Comparison of ENCODE assay signal across 10 mouse cellular contexts in the genomic region with DNA sequence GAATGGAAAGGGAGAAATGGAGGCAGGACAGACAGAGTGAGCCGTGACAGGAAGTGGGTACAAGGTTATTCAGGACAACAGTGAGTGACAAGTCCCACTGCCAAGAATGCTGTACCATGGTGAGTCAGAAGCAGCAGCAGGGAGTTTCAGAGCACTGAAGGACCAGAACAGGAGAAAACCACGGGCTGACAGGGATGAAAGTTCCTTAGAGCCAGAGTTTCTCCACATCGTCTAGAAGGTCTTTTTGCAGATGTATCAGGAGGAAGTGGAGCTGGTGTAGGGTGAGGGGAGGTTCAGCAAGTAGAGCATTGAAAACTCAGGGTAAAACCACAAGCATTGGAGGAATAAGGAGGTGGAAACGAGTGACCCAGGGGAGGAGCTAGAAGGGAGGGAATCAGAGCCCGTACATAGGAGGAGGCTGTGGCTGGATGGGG. TPM values are rescaled to one million over a fixed set of nuclear protein-coding genes. Genes with fewer than 3 reads are reported as not detected.
DNase-seq lines count a peak whose midpoint lies in the region; ATAC-seq and TF ChIP-seq lines count a peak whose summit lies in the region.
"Had no signal": no experiment of that assay in that cellular context is flagged by ENCODE, and none has a peak within 500 bp of the region (broad histone marks: within the 10 kb centered on the region; RNA-seq: fewer than 3 reads in every experiment).

No protein-coding gene starts in this region.

- no peaks in the 10 kb centered on the region for H3K79me3 ChIP-seq in C2C12 (ENCODE audit: low read depth)

- H3ac ChIP-seq in C2C12 (ENCODE audit: control insufficient read depth, insufficient read length, low read depth): peak overlapping the region; percentile 6

- no peak overlapping the region for H3K4me2 ChIP-seq in lung, postnatal 0 days (replicated peaks; ENCODE audit: low read depth, low read length)
- no peak overlapping the region for H3K4me2 ChIP-seq in hindbrain, embryonic 14.5 days (replicated peaks)
- H3K4me2 ChIP-seq: limb, embryonic 12.5 days had no signal

- H3K27ac ChIP-seq in gastrocnemius, adult 2 months: peak overlapping the region; percentile 73
- H3K27ac ChIP-seq in lung, postnatal 0 days (ENCODE audit: low read length): peak overlapping the region; percentile 60; the same call in 1 of the 2 replicates
- H3K27ac ChIP-seq in hindbrain, embryonic 14.5 days: no peak overlapping the region
- H3K27ac ChIP-seq: limb, embryonic 12.5 days had no signal

- intact Hi-C loops in gastrocnemius, adult 2 months (cut with DNase I): no loop called here
- intact Hi-C loops in gastrocnemius, postnatal 14 days (cut with DNase I; ENCODE audit: low total_unique reads): no loop called here
- intact Hi-C loops in left cerebral cortex, postnatal 25 days (cut with DNase I): no loop called here
- intact Hi-C loops in left cerebral cortex, postnatal 36 days (cut with DNase I): no loop called here

- no peaks in the 10 kb centered on the region for H3K79me2 ChIP-seq in C2C12 (ENCODE audit: control insufficient read depth, insufficient read depth)

- no peaks in the 10 kb centered on the region for H3K4me1 ChIP-seq in lung, postnatal 0 days (ENCODE audit: insufficient read depth, low read depth, low read length)
- H3K4me1 ChIP-seq in hindbrain, embryonic 14.5 days (replicated peaks; ENCODE audit: control insufficient read depth, insufficient read depth, low read length): no peaks in the 10 kb centered on the region
- H3K4me1 ChIP-seq: limb, embryonic 12.5 days had no signal

- ATAC-seq in granulocyte monocyte progenitor cell, adult 5-6 weeks (replicated peaks; ENCODE audit: poor library complexity, severe bottlenecking): peak; percentile 85
- peak; percentile 86 for ATAC-seq in lung, postnatal 0 days
- ATAC-seq in hindbrain, embryonic 14.5 days (ENCODE audit: low FRiP score): no peak

- H3K9ac ChIP-seq in lung, postnatal 0 days (replicated peaks; ENCODE audit: low read depth): no peak overlapping the region
- no peak overlapping the region for H3K9ac ChIP-seq in hindbrain, embryonic 14.5 days
- H3K9ac ChIP-seq: limb, embryonic 12.5 days had no signal

- no peak for TF ChIP-seq CTCF in gastrocnemius, adult 2 months (IDR thresholded peaks at IDR 0.05)
- no peak for TF ChIP-seq CTCF in C2C12 (IDR thresholded peaks at IDR 0.05; ENCODE audit: control insufficient read depth, insufficient read depth, insufficient read length)
- TF ChIP-seq CTCF in lung, postnatal 0 days (IDR thresholded peaks at IDR 0.05): no peak

- peak; percentile 28 for DNase-seq in gastrocnemius, adult 2 months
- DNase-seq in gastrocnemius, postnatal 14 days: no peak
- peak; percentile 76 for DNase-seq in lung, postnatal 0 days (ENCODE audit: low spot score)
- no peak for DNase-seq in left cerebral cortex, postnatal 25 days (ENCODE audit: low spot score in 2 of 2)
- no peak for DNase-seq in hindbrain, embryonic 14.5 days (ENCODE audit: low spot score)
- no peak for DNase-seq in left cerebral cortex, postnatal 36 days (ENCODE audit: low spot score in 2 of 2)
- DNase-seq: gastrocnemius, postnatal 25 days had no signal

- no peaks in the 10 kb centered on the region for H3K27me3 ChIP-seq in C2C12 (ENCODE audit: control insufficient read depth, insufficient read depth, insufficient read length)
- H3K27me3 ChIP-seq in lung, postnatal 0 days (replicated peaks; ENCODE audit: insufficient read depth, low read length): no peaks in the 10 kb centered on the region
- no peaks in the 10 kb centered on the region for H3K27me3 ChIP-seq in hindbrain, embryonic 14.5 days (ENCODE audit: control insufficient read depth, insufficient read depth, low read length)
- H3K27me3 ChIP-seq: limb, embryonic 12.5 days had no signal

- peak overlapping the region; percentile 19; the same call in 1 of the 2 replicates for H3K4me3 ChIP-seq in gastrocnemius, adult 2 months
- H3K4me3 ChIP-seq in C2C12 (ENCODE audit: insufficient read depth, poor library complexity, severe bottlenecking): no peak overlapping the region
- no peak overlapping the region for H3K4me3 ChIP-seq in lung, postnatal 0 days (ENCODE audit: low read depth, low read length)
- no peak overlapping the region for H3K4me3 ChIP-seq in hindbrain, embryonic 14.5 days (replicated peaks; ENCODE audit: low read length)
- H3K4me3 ChIP-seq: limb, embryonic 12.5 days had no signal

- H3K9me3 ChIP-seq in lung, postnatal 0 days (ENCODE audit: low read length): no peaks in the 10 kb centered on the region
- no peaks in the 10 kb centered on the region for H3K9me3 ChIP-seq in hindbrain, embryonic 14.5 days (ENCODE audit: control insufficient read depth, low read length)
- H3K9me3 ChIP-seq: limb, embryonic 12.5 days had no signal

- WGBS in lung, postnatal 0 days: 12% methylated on average over 5 of the region's 5 CpGs
- WGBS in hindbrain, embryonic 14.5 days: 40% methylated on average over 5 of the region's 5 CpGs

- H3K36me3 ChIP-seq in C2C12 (ENCODE audit: control insufficient read depth, insufficient read depth): no peaks in the 10 kb centered on the region
- H3K36me3 ChIP-seq in lung, postnatal 0 days (ENCODE audit: insufficient read depth, low read length): no peaks in the 10 kb centered on the region
- no peaks in the 10 kb centered on the region for H3K36me3 ChIP-seq in hindbrain, embryonic 14.5 days (replicated peaks; ENCODE audit: control insufficient read depth, insufficient read depth)
- H3K36me3 ChIP-seq: limb, embryonic 12.5 days had no signal

- TF ChIP-seq EP300 in lung, postnatal 0 days (IDR thresholded peaks at IDR 0.05): 0 out of 2 replicates have a peak, but pooled peaks have one; percentile 16

TF ChIP-seq in C2C12, 6 proteins besides CTCF, POLR2A, EP300 and RAD21:
- TF ChIP-seq FOSL1 (IDR thresholded peaks at IDR 0.05; ENCODE audit: insufficient read depth, low read length, poor library complexity, severe bottlenecking) (no peak), USF1 (IDR thresholded peaks at IDR 0.05; ENCODE audit: low read depth) (no peak), MYOD1 (IDR thresholded peaks at IDR 0.05; ENCODE audit: control insufficient read depth, insufficient read length, low read depth) (no peak), MYOG (IDR thresholded peaks at IDR 0.05; ENCODE audit: control insufficient read depth, extremely low read depth, insufficient read length) (no peak), MAX (IDR thresholded peaks at IDR 0.05) (no peak), CEBPB (IDR thresholded peaks at IDR 0.05; ENCODE audit: low read depth) (no peak)

RNA-seq across cellular contexts. Expression of a gene that starts 6.6 kb away (rescaled TPM):
- total RNA-seq in gastrocnemius, adult 2 months (2021): 10 to 100 TPM; 13.9 to 22.2 TPM
- 10 to 100 TPM; 22.2 to 35.7 TPM for total RNA-seq in gastrocnemius, postnatal 14 days (2021)
- 0.08 TPM for polyA plus RNA-seq in C2C12 (2012; fragmentation: generic; extraction: Trizol)
- not detected in 2 replicates for total RNA-seq in granulocyte monocyte progenitor cell, adult 5-6 weeks (2014; fragmentation: Nextera tagmentation)
- not detected in 2 replicates for total RNA-seq in granulocyte monocyte progenitor cell, adult 5-6 weeks (2017)
- polyA plus RNA-seq in lung, postnatal 0 days (2015; fragmentation: Nextera tagmentation; extraction: Ambion mirVana): 301 and 319 TPM in 2 replicates
- 10 to 100 TPM; 15.7 to 16.6 TPM for total RNA-seq in left cerebral cortex, postnatal 25 days (2021)
- polyA plus RNA-seq in hindbrain, embryonic 14.5 days (2014; fragmentation: Nextera tagmentation; extraction: Ambion mirVana): 5.2 and 8.2 TPM in 2 replicates
- total RNA-seq in left cerebral cortex, postnatal 36 days (2021): 10 to 100 TPM; 12.5 to 13.1 TPM

RNA-seq across cellular contexts. Expression of a gene that starts 10.2 kb away (rescaled TPM):
- not detected for total RNA-seq in gastrocnemius, adult 2 months (2021)
- total RNA-seq in gastrocnemius, postnatal 14 days (2021): not detected
- not detected for polyA plus RNA-seq in C2C12 (2012; fragmentation: generic; extraction: Trizol)
- not detected in 2 replicates for total RNA-seq in granulocyte monocyte progenitor cell, adult 5-6 weeks (2014; fragmentation: Nextera tagmentation)
- total RNA-seq in granulocyte monocyte progenitor cell, adult 5-6 weeks (2017): not detected in 2 replicates
- not detected in 2 replicates for polyA plus RNA-seq in lung, postnatal 0 days (2015; fragmentation: Nextera tagmentation; extraction: Ambion mirVana)
- total RNA-seq in left cerebral cortex, postnatal 25 days (2021): not detected
- polyA plus RNA-seq in hindbrain, embryonic 14.5 days (2014; fragmentation: Nextera tagmentation; extraction: Ambion mirVana): not detected in 2 replicates
- total RNA-seq in left cerebral cortex, postnatal 36 days (2021): not detected
- total RNA-seq: gastrocnemius, postnatal 25 days had no signal
- polyA plus RNA-seq: limb, embryonic 12.5 days had no signal

RNA-seq across cellular contexts. Expression of a gene that starts 14.5 kb away (rescaled TPM):
- total RNA-seq in gastrocnemius, adult 2 months (2021): 10 to 100 TPM; 27.8 to 33.5 TPM
- 10 to 100 TPM; 18.5 to 19.0 TPM for total RNA-seq in gastrocnemius, postnatal 14 days (2021)
- polyA plus RNA-seq in C2C12 (2012; fragmentation: generic; extraction: Trizol): 9.1 TPM
- 15.2 and 18.8 TPM in 2 replicates for total RNA-seq in granulocyte monocyte progenitor cell, adult 5-6 weeks (2014; fragmentation: Nextera tagmentation)
- total RNA-seq in granulocyte monocyte progenitor cell, adult 5-6 weeks (2017): 10.6 and 12.0 TPM in 2 replicates
- 15.2 and 15.5 TPM in 2 replicates for polyA plus RNA-seq in lung, postnatal 0 days (2015; fragmentation: Nextera tagmentation; extraction: Ambion mirVana)
- 10 to 100 TPM; 46.6 to 53.2 TPM for total RNA-seq in left cerebral cortex, postnatal 25 days (2021)
- 37.4 and 41.7 TPM in 2 replicates for polyA plus RNA-seq in hindbrain, embryonic 14.5 days (2014; fragmentation: Nextera tagmentation; extraction: Ambion mirVana)
- total RNA-seq in left cerebral cortex, postnatal 36 days (2021): 10 to 100 TPM; 51.8 to 59.8 TPM

RNA-seq across cellular contexts. Expression of a gene that starts 14.5 kb away (rescaled TPM):
- total RNA-seq in gastrocnemius, adult 2 months (2021): not detected
- 1 to 10 TPM in 1 of 2 experiments, not detected in 1; 2.0 TPM for total RNA-seq in gastrocnemius, postnatal 14 days (2021)
- polyA plus RNA-seq in C2C12 (2012; fragmentation: generic; extraction: Trizol): 0.69 TPM
- not detected in 2 replicates for total RNA-seq in granulocyte monocyte progenitor cell, adult 5-6 weeks (2014; fragmentation: Nextera tagmentation)
- not detected in 2 replicates for total RNA-seq in granulocyte monocyte progenitor cell, adult 5-6 weeks (2017)
- not detected in 2 replicates for polyA plus RNA-seq in lung, postnatal 0 days (2015; fragmentation: Nextera tagmentation; extraction: Ambion mirVana)
- total RNA-seq in left cerebral cortex, postnatal 25 days (2021): not detected
- polyA plus RNA-seq in hindbrain, embryonic 14.5 days (2014; fragmentation: Nextera tagmentation; extraction: Ambion mirVana): 0.74 and 0.78 TPM in 2 replicates
- total RNA-seq in left cerebral cortex, postnatal 36 days (2021): not detected
- polyA plus RNA-seq: limb, embryonic 12.5 days had no signal

RNA-seq across cellular contexts. Expression of a gene that starts 22.6 kb away (rescaled TPM):
- total RNA-seq in gastrocnemius, adult 2 months (2021): 1 to 10 TPM; 8.0 to 10.0 TPM
- 1 to 10 TPM; 5.2 to 5.5 TPM for total RNA-seq in gastrocnemius, postnatal 14 days (2021)
- 1.8 TPM for polyA plus RNA-seq in C2C12 (2012; fragmentation: generic; extraction: Trizol)
- total RNA-seq in granulocyte monocyte progenitor cell, adult 5-6 weeks (2014; fragmentation: Nextera tagmentation): 2.2 TPM in 1 of 2 replicates, not detected in the other
- 0.99 and 1.7 TPM in 2 replicates for total RNA-seq in granulocyte monocyte progenitor cell, adult 5-6 weeks (2017)
- polyA plus RNA-seq in lung, postnatal 0 days (2015; fragmentation: Nextera tagmentation; extraction: Ambion mirVana): 5.3 and 6.2 TPM in 2 replicates
- total RNA-seq in left cerebral cortex, postnatal 25 days (2021): 1 to 10 TPM; 5.0 to 7.2 TPM
- 11.8 and 13.6 TPM in 2 replicates for polyA plus RNA-seq in hindbrain, embryonic 14.5 days (2014; fragmentation: Nextera tagmentation; extraction: Ambion mirVana)
- total RNA-seq in left cerebral cortex, postnatal 36 days (2021): 1 to 10 TPM; 6.6 to 7.6 TPM

Comparison
In these comparisons a context has a peak if more than half of its experiments do, and no peak if none do; other contexts are left out.
1. DNase-seq: peak in gastrocnemius, adult 2 months (single experiment) and lung, postnatal 0 days (single experiment); none in gastrocnemius, postnatal 14 days (single experiment), left cerebral cortex, postnatal 25 days (0 of 2), hindbrain, embryonic 14.5 days (single experiment) and left cerebral cortex, postnatal 36 days (0 of 2).
2. RNA of a gene that starts 6.6 kb away (total RNA-seq): 22.2 to 35.7 TPM in gastrocnemius, postnatal 14 days, 13.9 to 22.2 TPM in gastrocnemius, adult 2 months, 15.7 to 16.6 TPM in left cerebral cortex, postnatal 25 days and 12.5 to 13.1 TPM in left cerebral cortex, postnatal 36 days; not detected in granulocyte monocyte progenitor cell, adult 5-6 weeks; every median in the first group is over 10 times any median in the second.